Mouse (Mus musculus): ENCODE results near the gene Afmid.

Afmid gene

GRCm38 (mm10) chr11:117848271-117848984 lies 22.7 kb downstream of the Afmid start:
- DNase-seq (ENCODE audit: low spot score): no peak

- DNase-seq (ENCODE audit: low spot score): peak; percentile 87
Measured at GRCm38 (mm10) chr11:117848985-117849671, 23.4 kb downstream of the Afmid start, which contains the start of gene Birc5. TSS of gene Birc5 (plus strand) at chr11:117849251.

- DNase-seq (ENCODE audit: low spot score): no peak
Measured at GRCm38 (mm10) chr11:117852875-117853274, 27.2 kb downstream of the Afmid start.

- DNase-seq (ENCODE audit: low spot score): no peak
Measured at GRCm38 (mm10) chr11:117854241-117854640, 28.5 kb downstream of the Afmid start.

GRCm38 (mm10) chr11:117855360-117855759 lies 29.6 kb downstream of the Afmid start:
- no peak for DNase-seq (ENCODE audit: low spot score)

- DNase-seq (ENCODE audit: low spot score): no peak
Measured at GRCm38 (mm10) chr11:117855975-117856374, 30.3 kb downstream of the Afmid start.

GRCm38 (mm10) chr11:117857462-117857861 lies 31.7 kb downstream of the Afmid start:
- DNase-seq (ENCODE audit: low spot score): no peak

GRCm38 (mm10) chr11:117858392-117858791 lies 32.7 kb downstream of the Afmid start:
- no peak for DNase-seq (ENCODE audit: low spot score)

GRCm38 (mm10) chr11:117860601-117861000 lies 34.9 kb downstream of the Afmid start, which contains the start of gene Tmem235:
TSS of gene Tmem235 (plus strand) at chr11:117860752.
- DNase-seq (ENCODE audit: low spot score): no peak

- DNase-seq (ENCODE audit: low spot score): no peak
Measured at GRCm38 (mm10) chr11:117863174-117863856, 37.6 kb downstream of the Afmid start.

- DNase-seq (ENCODE audit: low spot score): no peak
Measured at GRCm38 (mm10) chr11:117864805-117865204, 39.1 kb downstream of the Afmid start.

GRCm38 (mm10) chr11:117865988-117866387 lies 40.3 kb downstream of the Afmid start:
- DNase-seq (ENCODE audit: low spot score): no peak

GRCm38 (mm10) chr11:117870688-117871365 lies 45.1 kb downstream of the Afmid start:
- peak; percentile 79 for DNase-seq (ENCODE audit: low spot score)

GRCm38 (mm10) chr11:117871376-117871775 lies 45.7 kb downstream of the Afmid start:
- DNase-seq (ENCODE audit: low spot score): no peak

GRCm38 (mm10) chr11:117871911-117872584 lies 46.3 kb downstream of the Afmid start:
- DNase-seq (ENCODE audit: low spot score): no peak

GRCm38 (mm10) chr11:117872861-117873608 lies 47.3 kb downstream of the Afmid start, which contains the start of gene Tha1:
TSS of gene Tha1 (minus strand) at chr11:117873481.
- DNase-seq (ENCODE audit: low spot score): peak; percentile 54

GRCm38 (mm10) chr11:117874419-117874818 lies 48.7 kb downstream of the Afmid start:
- DNase-seq (ENCODE audit: low spot score): no peak

GRCm38 (mm10) chr11:117875681-117876080 lies 50.0 kb downstream of the Afmid start:
- DNase-seq (ENCODE audit: low spot score): no peak

GRCm38 (mm10) chr11:117877917-117878745 lies 52.4 kb downstream of the Afmid start:
- peak; percentile 31 for DNase-seq (ENCODE audit: low spot score)

- no peak for DNase-seq (ENCODE audit: low spot score)
Measured at GRCm38 (mm10) chr11:117878892-117879291, 53.2 kb downstream of the Afmid start.

Data from layer of hippocampus, adult 9-10 months (tissue).